Mouse (Mus musculus): ENCODE measurements around the gene Sim1.

Gene Sim1

GRCm38 (mm10) chr10:50894170-50894991 is at the start of gene Sim1:
Sim1 (plus strand) TSS chr10:50894754.
- DNase-seq: peak; percentile 83 to 84

- no peak for DNase-seq
Observed at GRCm38 (mm10) chr10:50868202-50868601, 26.4 kb upstream of the Sim1 start.

- no peak for DNase-seq
Observed at GRCm38 (mm10) chr10:50876952-50877351, 17.6 kb upstream of the Sim1 start.

GRCm38 (mm10) chr10:50881476-50882069 is 13.0 kb upstream of the Sim1 start:
- DNase-seq: peak; percentile 13 to 48

GRCm38 (mm10) chr10:50882366-50882765 is 12.2 kb upstream of the Sim1 start:
- DNase-seq: no peak

- no peak for DNase-seq
Observed at GRCm38 (mm10) chr10:50886305-50886704, 8.2 kb upstream of the Sim1 start.

- no peak for DNase-seq
Observed at GRCm38 (mm10) chr10:50890621-50891020, 3.9 kb upstream of the Sim1 start.

GRCm38 (mm10) chr10:50891876-50892711 is 2.5 kb upstream of the Sim1 start:
- DNase-seq: no peak

GRCm38 (mm10) chr10:50892751-50893320 is 1.7 kb upstream of the Sim1 start:
- no peak for DNase-seq

- DNase-seq: no peak
Observed at GRCm38 (mm10) chr10:50893546-50893945, 1.0 kb upstream of the Sim1 start.

- DNase-seq: peak in 1 of 2 experiments; percentile 29
Observed at GRCm38 (mm10) chr10:50895091-50895790, 687 bp downstream of the Sim1 start.

GRCm38 (mm10) chr10:50895881-50896766 is 1.6 kb downstream of the Sim1 start:
- DNase-seq: peak in 1 of 2 experiments; percentile 41

- DNase-seq: no peak
Observed at GRCm38 (mm10) chr10:50896767-50897390, 2.3 kb downstream of the Sim1 start.

GRCm38 (mm10) chr10:50897530-50898471 is 3.2 kb downstream of the Sim1 start:
- DNase-seq: peak; percentile 43 to 47

- DNase-seq: peak in 1 of 2 experiments; percentile 32
Observed at GRCm38 (mm10) chr10:50898621-50899020, 4.1 kb downstream of the Sim1 start.

GRCm38 (mm10) chr10:50899846-50900745 is 5.5 kb downstream of the Sim1 start:
- peak in 1 of 2 experiments; percentile 48 for DNase-seq

- DNase-seq: peak in 1 of 2 experiments; percentile 35
Observed at GRCm38 (mm10) chr10:50900746-50901600, 6.4 kb downstream of the Sim1 start.

Measured in cerebellum, postnatal 14 days (tissue).